Mouse (Mus musculus): Measurements from ENCODE around the gene Acd.

Acd gene

GRCm38 (mm10) chr8:105702001-105702401 lies 1.1 kb upstream of the Acd start:
- DNase-seq (ENCODE audit: low spot score) = no peak

GRCm38 (mm10) chr8:105700566-105700965 lies 336 bp downstream of the Acd start:
- DNase-seq (ENCODE audit: low spot score) = peak; percentile 55

DNA sequence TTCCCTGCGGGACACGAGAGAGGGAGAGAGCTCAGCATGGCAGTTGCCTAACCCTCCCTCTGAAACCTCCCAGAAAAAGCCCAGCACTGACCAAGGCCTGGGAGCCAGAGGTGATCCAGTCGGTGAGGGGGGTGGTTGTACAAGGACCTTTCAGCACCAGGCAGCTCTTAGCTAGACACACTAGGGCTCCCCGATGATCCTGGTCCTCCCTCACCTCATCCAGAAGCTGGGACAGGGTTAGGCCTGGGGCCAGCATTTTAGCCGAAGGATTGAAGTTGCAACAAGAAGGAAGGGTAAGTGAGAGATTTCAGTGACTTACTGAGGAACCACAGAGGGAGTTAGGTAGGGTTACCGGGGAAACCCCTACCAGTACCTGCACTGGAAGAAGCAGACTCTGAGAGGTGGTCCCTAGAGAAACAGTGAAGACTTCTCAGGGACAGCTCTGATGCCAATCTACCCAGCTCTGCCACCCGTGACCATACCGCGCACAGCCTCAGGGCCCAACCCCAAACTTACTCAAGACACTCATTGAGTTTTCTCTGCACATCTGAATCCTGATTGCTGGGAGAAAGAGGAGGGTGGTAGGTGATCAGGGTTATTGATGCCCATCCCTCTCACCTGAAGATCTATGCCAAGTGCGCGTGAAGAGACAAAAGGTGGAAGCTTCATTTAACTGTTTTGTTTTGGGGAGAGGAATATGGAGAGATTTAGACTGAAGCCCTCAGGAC lies 1.2 kb downstream of the Acd start:
- DNase-seq (ENCODE audit: low spot score) = no peak

- DNase-seq (ENCODE audit: low spot score) = no peak
Measured at GRCm38 (mm10) chr8:105698734-105699133, 2.2 kb downstream of the Acd start.

DNA sequence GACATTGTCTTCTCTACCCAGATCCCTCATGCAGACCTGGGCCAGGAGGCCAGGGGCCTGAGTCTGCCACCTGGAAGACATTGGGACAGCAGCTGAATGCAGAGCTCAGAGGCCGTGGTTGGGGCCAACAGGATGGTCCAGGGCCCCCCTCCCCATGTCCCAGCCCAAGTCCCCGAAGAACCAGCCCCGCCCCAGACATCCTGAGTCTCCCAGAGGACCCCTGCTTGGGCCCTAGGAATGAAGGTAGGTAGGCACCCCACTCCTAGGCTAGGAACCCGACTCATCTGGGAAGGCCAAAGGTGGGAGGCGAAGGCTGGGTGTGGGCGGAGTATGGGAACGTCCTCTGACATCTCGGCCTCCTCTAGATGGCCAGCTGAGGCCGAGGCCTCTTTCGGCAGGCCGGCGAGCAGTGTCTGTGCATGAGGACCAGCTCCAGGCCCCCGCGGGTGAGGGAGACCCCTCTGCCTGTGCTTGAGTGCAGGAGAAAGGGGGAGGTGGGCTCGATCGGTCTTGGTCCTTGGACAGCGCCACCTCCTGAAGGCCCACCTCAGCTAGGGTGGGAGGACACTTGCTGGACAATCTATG lies 3.6 kb downstream of the Acd start:
- no peak for DNase-seq (ENCODE audit: low spot score)

- no peak for DNase-seq (ENCODE audit: low spot score)
Measured at GRCm38 (mm10) chr8:105695080-105695780, 5.7 kb downstream of the Acd start.

DNA sequence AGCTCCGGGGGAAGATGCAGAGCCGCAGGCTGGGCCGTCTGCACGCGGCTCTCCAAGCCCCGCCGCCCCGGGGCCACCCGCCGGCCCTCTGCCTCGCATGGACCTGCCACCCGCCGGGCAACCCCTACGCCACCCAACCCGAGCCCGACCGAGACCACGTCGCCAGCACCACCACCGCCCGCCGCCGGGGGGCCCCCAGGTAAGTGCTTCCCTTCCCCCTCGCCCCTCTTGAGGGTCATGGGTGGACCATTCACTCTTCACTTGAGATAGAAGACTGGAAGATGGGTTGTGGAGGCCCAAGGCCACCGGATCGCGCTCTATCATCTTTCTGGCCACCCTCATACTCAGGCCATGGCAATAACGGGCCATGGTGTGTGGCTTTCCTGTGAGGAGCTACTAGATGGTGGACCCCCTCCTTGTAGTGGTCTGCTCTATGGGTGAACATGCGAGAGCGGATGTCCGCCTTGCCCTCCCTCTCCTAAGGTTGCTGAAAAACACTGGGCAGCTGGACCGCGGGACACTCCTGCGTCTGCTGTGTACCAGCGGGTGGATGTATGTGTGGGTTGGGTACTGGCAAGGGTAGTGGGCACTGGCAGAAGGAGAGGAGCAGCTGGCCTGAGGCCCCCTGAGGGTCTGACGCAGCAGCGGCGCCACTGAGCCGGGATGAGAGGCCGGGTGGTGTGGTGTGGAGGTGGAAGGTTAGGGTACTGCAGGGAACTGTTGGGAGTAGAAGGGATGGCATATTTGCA lies 6.7 kb downstream of the Acd start:
- peak; percentile 58 for DNase-seq (ENCODE audit: low spot score)

DNA sequence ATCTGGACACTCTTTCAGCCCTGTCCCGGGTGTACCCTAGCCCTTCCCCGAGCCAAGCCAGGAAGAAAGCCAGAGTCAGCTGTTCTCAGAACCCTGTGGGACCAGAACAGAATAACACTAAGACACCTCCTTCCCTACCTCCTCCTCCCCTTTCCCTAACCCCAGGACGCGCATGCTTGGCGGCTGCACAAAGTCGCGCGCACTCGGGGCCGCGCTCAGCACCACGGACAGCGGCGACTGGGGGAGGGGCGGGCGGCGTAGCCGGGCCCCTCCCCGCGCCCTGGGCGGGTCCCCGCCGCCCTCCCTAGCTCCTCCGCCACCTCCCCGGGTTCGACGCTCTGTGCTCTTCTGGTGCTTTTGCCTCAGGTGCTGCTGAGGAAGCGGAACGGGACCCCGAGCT lies 7.3 kb downstream of the Acd start:
- DNase-seq (ENCODE audit: low spot score) = peak; percentile 70

GRCm38 (mm10) chr8:105692449-105693182 lies 8.3 kb downstream of the Acd start:
- no peak for DNase-seq (ENCODE audit: low spot score)

GRCm38 (mm10) chr8:105690978-105691377 lies 9.9 kb downstream of the Acd start:
- DNase-seq (ENCODE audit: low spot score) = no peak

GRCm38 (mm10) chr8:105689983-105690360 lies 10.9 kb downstream of the Acd start:
- DNase-seq (ENCODE audit: low spot score) = no peak

DNA sequence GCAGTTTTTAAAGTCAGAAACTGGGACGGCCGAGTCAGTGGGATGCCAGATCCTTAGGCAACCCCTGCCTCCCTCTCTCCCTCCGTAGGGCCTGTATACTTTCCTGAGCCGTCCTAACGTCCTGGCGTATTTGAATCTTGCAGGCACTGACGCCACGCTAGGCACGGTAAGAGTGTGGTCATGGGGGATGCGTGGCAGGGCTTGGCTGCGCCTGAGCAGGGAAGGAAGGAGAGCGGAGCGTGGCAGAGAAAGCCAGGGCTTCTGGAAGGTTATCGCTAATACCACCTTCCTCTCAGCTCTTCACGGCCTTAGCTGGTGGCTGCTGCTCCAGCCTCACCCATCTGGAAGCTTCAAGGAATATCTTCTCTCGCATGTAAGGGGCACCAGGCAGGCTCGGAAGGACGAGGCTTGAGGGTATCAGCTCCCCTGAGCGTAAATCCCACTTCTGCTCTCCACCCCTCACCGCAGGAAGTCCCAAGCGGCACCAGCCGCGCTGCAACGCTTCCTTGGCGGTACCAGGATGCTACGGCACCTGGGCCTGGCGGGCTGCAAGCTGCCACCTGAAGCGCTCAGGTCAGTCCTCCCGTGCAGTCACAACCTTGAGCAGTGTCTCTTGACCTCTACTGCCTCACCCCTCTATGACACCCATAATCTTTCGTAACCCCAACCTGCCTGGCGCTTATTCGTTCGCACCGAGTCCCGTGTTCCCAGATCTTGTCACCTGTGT lies 11.5 kb downstream of the Acd start:
- no peak for DNase-seq (ENCODE audit: low spot score)

DNA sequence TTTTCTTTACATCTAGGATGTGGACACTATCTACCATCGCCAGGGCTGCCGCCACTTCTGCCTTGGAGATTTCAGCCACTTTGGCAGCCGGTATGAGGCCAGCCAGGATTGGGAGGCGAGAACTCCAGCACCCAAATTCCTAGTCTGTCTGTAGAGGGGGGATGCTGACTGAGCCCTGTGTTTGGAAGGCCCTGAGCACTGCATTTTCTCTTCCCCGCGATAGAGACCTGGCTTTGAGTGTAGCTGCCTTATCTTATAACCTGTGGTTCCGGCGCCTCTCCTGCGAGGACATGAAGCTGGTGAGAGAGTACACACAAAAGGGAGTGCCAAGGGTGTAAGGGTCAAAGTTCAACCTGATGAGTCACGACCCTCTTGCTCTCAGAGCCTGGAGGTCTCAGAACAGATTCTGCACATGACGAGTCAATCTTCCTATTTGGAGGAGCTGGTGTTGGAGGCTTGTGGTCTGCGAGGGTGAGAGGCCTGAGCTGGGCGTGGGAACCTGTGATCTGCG lies 12.6 kb downstream of the Acd start:
- DNase-seq (ENCODE audit: low spot score) = no peak

GRCm38 (mm10) chr8:105687512-105687911 lies 13.4 kb downstream of the Acd start:
- no peak for DNase-seq (ENCODE audit: low spot score)

- DNase-seq (ENCODE audit: low spot score) = no peak
Measured at GRCm38 (mm10) chr8:105686551-105686950, 14.4 kb downstream of the Acd start.

- peak; percentile 63 for DNase-seq (ENCODE audit: low spot score)
Measured at GRCm38 (mm10) chr8:105685796-105686308, 15.1 kb downstream of the Acd start, which contains the start of gene Carmil2. Gene Carmil2, plus strand, starts transcription at chr8:105686274.

GRCm38 (mm10) chr8:105685325-105685724 lies 15.6 kb downstream of the Acd start:
- DNase-seq (ENCODE audit: low spot score) = no peak

GRCm38 (mm10) chr8:105677891-105678290 lies 23.0 kb downstream of the Acd start:
- no peak for DNase-seq (ENCODE audit: low spot score)

DNA sequence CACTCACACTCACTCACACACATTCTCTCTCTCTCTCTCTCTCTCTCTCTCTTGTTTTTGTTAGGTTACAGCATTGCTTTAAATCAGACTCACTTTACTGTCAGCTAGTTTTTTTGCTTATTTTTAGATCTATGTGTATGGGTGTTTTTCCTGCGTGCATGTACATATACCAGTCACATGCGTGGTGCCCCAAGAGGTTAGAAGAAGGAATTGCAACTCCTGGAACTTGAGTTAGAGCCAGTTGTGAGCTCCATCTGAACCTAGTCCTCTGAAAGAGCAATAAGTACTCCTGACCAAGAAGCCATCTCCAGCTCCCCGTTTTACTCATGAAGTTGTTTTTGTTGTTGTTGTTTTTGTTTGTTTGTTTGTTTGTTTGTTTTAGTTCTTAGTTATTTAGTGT lies 39.7 kb downstream of the Acd start:
- peak; percentile 56 for DNase-seq (ENCODE audit: low spot score)

- no peak for DNase-seq (ENCODE audit: low spot score)
Measured at GRCm38 (mm10) chr8:105657641-105658040, 43.3 kb downstream of the Acd start.

DNA sequence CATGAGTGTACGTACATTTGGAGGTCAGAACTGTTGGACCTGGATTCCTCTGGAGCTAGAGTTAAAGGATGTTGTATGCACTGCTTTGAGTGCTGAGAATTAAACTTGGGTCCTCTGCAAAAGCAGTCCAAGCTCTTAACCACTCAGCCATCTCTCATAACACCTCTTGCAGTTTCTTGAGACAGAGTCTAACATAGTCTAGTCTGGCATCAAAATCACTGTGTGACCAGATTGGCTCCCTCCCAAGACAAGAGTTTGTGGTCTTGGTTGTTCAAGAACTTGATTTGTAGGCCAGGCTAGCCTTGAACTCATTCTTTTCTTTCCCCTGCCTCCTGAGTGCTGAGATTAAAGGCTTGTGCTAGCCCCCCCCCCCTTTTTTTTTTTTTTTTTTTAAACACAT lies 52.0 kb downstream of the Acd start:
- no peak for DNase-seq (ENCODE audit: low spot score)

Measured in retina, embryonic 14.5 days (tissue).